Mouse (Mus musculus): ENCODE measurements at regions not wholly inside any gene's neighbourhood (a gene's known extent, or its start where the extent isn't known, plus 50 kb on each side); places are given as distances from the start of the nearest gene placed in this dataset.

- DNase-seq, result no peak
These were observed 75.2 kb downstream of the Asb13 start for GRCm38 (mm10) chr13:3708896-3709631.
